Mouse (Mus musculus) hindbrain, embryonic 10.5 days (tissue): ENCODE results near the gene Ezh1. TPM values are rescaled to one million over a fixed set of nuclear protein-coding genes. Genes with fewer than 3 reads are reported as not detected.

ENCODE experiments used
- DNase-seq: peaks from one replicate; pipeline ENCODE4 v3.0.0-alpha.2; 2017; ENCODE audit warnings: low spot score
- H3K27ac ChIP-seq: fragments of 300-500 bp; sonication (generic); 2 replicates; pipeline ENCODE4 v1.5.1; 2016; ENCODE audit warnings: mild to moderate bottlenecking, moderate library complexity
- H3K27me3 ChIP-seq: fragments of 300-500 bp; sonication (generic); 2 replicates; pipeline ENCODE4 v1.6.1; 2016; ENCODE audit warnings: mild to moderate bottlenecking; ENCODE audit not compliant: poor library complexity, insufficient read depth, severe bottlenecking
- H3K36me3 ChIP-seq: fragments of 300-500 bp; sonication (generic); 2 replicates; pipeline ENCODE4 v1.6.1; 2016; ENCODE audit warnings: mild to moderate bottlenecking, moderate library complexity
- H3K4me1 ChIP-seq: fragments of 300-500 bp; sonication (generic); replicated peaks from 2 replicates; pipeline ENCODE4 v1.6.1; 2016; ENCODE audit warnings: mild to moderate bottlenecking
- H3K4me3 ChIP-seq: fragments of 300-500 bp; sonication (generic); 2 replicates; pipeline ENCODE4 v1.5.1; 2016; ENCODE audit warnings: mild to moderate bottlenecking, moderate library complexity
- H3K9me3 ChIP-seq: fragments of 300-500 bp; sonication (generic); 2 replicates; pipeline ENCODE4 v1.6.1; 2016; ENCODE audit warnings: mild to moderate bottlenecking, moderate library complexity
- WGBS: fragments of 180-500 bp; shearing (Covaris S2); methylation state at CpG from one replicate; pipeline ENCODE4 v1.1.7; 2016; 5-methylcytosine and 5-hydroxymethylcytosine counted together
- polyA plus RNA-seq: library from polyadenylated mRNA; unstranded; fragments of >200 nt; fragmentation: Nextera tagmentation; extraction: Ambion mirVana; gene quantifications from 2 replicates; pipeline ENCODE4 v1.2.1, GENCODE M21; 2016

The Ezh1 gene
- polyA plus RNA-seq, 1 experiment from 2014 or later, result 13.1 TPM

GRCm38 (mm10) chr11:101151063-101151462, 75.2 kb downstream of the Ezh1 start:
- Histone ChIP-seq H3K27ac (no peak overlapping the region), H3K9me3 (no peaks in the 10 kb centered on the region), H3K27me3 (peaks cover 15% of the 10 kb centered on the region), H3K4me1 (peaks cover 16% of the 10 kb centered on the region), H3K36me3 (no peaks in the 10 kb centered on the region), H3K4me3 (no peak overlapping the region)
- DNase-seq, result no peak
- WGBS, result 43% methylated on average over 2 of the region's 2 CpGs

- no peaks in the 10 kb centered on the region for H3K36me3 ChIP-seq
- H3K4me3 ChIP-seq, result no peak overlapping the region
- no peaks in the 10 kb centered on the region for H3K9me3 ChIP-seq
- peaks cover 6% of the 10 kb centered on the region; the same call in 1 of the 2 replicates for H3K4me1 ChIP-seq
- no peak overlapping the region for H3K27ac ChIP-seq
- no peak for DNase-seq
- no peaks in the 10 kb centered on the region for H3K27me3 ChIP-seq
- WGBS, result 69% methylated on average over 9 of the region's 9 CpGs
Observed at GRCm38 (mm10) chr11:101149178-101150105, 76.8 kb downstream of the Ezh1 start.

- 76% methylated on average over 10 of the region's 10 CpGs for WGBS
- Histone ChIP-seq H3K4me3 (no peak overlapping the region), H3K27ac (no peak overlapping the region), H3K27me3 (no peaks in the 10 kb centered on the region), H3K9me3 (no peaks in the 10 kb centered on the region), H3K36me3 (no peaks in the 10 kb centered on the region), H3K4me1 (peaks cover 10% of the 10 kb centered on the region)
- DNase-seq, result no peak
Observed at GRCm38 (mm10) chr11:101148751-101149150, 77.5 kb downstream of the Ezh1 start.

GRCm38 (mm10) chr11:101146377-101146776, 79.9 kb downstream of the Ezh1 start:
- WGBS, result 25% methylated on average over 10 of the region's 10 CpGs
- Histone ChIP-seq H3K4me1 (peaks cover 14% of the 10 kb centered on the region), H3K36me3 (no peaks in the 10 kb centered on the region), H3K27me3 (peaks cover 8% of the 10 kb centered on the region), H3K4me3 (no peak overlapping the region), H3K27ac (no peak overlapping the region), H3K9me3 (no peaks in the 10 kb centered on the region)
- DNase-seq, result peak; percentile 57

- H3K36me3 ChIP-seq, result no peaks in the 10 kb centered on the region
- peak; percentile 75 for DNase-seq
- H3K27me3 ChIP-seq, result peaks cover 32% of the 10 kb centered on the region
- WGBS, result 21% methylated on average over 18 of the region's 19 CpGs
- H3K27ac ChIP-seq, result peak overlapping the region; percentile 71
- peaks cover 22% of the 10 kb centered on the region for H3K4me1 ChIP-seq
- peak overlapping the region; percentile 45 for H3K4me3 ChIP-seq
- H3K9me3 ChIP-seq, result no peaks in the 10 kb centered on the region
Observed at GRCm38 (mm10) chr11:101143338-101144225, 82.7 kb downstream of the Ezh1 start.

- DNase-seq, result no peak
- Histone ChIP-seq H3K4me1 (peaks cover 26% of the 10 kb centered on the region), H3K9me3 (no peaks in the 10 kb centered on the region), H3K27ac (no peak overlapping the region), H3K36me3 (no peaks in the 10 kb centered on the region), H3K27me3 (peaks cover 33% of the 10 kb centered on the region), H3K4me3 (no peak overlapping the region)
- WGBS, result 89% methylated on average over 10 of the region's 10 CpGs
Observed at GRCm38 (mm10) chr11:101142215-101142967, 83.9 kb downstream of the Ezh1 start.

Other genes starting within 250 kb of the Ezh1 start
- 36.2 and 48.1 TPM in 2 replicates for gene Atp6v0a1, start 217.0 kb downstream of the Ezh1 start, polyA plus RNA-seq
- gene Naglu, start 156.5 kb downstream of the Ezh1 start, polyA plus RNA-seq, result 11.2 and 12.9 TPM in 2 replicates
- 0.14 TPM in 1 of 2 replicates, not detected in the other for gene Hsd17b1, start 148.1 kb downstream of the Ezh1 start, polyA plus RNA-seq
- 53.1 and 59.6 TPM in 2 replicates for gene Coasy, start 143.9 kb downstream of the Ezh1 start, polyA plus RNA-seq
- gene Mlx, start 139.2 kb downstream of the Ezh1 start, polyA plus RNA-seq, result 44.7 and 49.7 TPM in 2 replicates
- 59.7 and 72.5 TPM in 2 replicates for gene Psmc3ip, start 131.0 kb downstream of the Ezh1 start, polyA plus RNA-seq
- gene Retreg3, start 106.6 kb downstream of the Ezh1 start, polyA plus RNA-seq, result 17.8 and 21.2 TPM in 2 replicates
- gene Tubg1, start 106.5 kb downstream of the Ezh1 start, polyA plus RNA-seq, result 136 and 141 TPM in 2 replicates
- gene Tubg2, start 70.6 kb downstream of the Ezh1 start, polyA plus RNA-seq, result 2.8 and 4.8 TPM in 2 replicates
- gene Cntnap1, start 55.9 kb downstream of the Ezh1 start, polyA plus RNA-seq, result 0.29 and 0.71 TPM in 2 replicates
- 5.8 and 11.8 TPM in 2 replicates for gene Plekhh3, start 55.1 kb downstream of the Ezh1 start, polyA plus RNA-seq
- 0.15 and 0.20 TPM in 2 replicates for gene Ccr10, start 51.0 kb downstream of the Ezh1 start, polyA plus RNA-seq
- 63.9 and 72.3 TPM in 2 replicates for gene Ramp2, start 19.6 kb upstream of the Ezh1 start, polyA plus RNA-seq
- gene Vps25, start 27.2 kb upstream of the Ezh1 start, polyA plus RNA-seq, result 135 TPM in 2 replicates
- gene Wnk4, start 34.1 kb upstream of the Ezh1 start, polyA plus RNA-seq, result 6.7 and 7.6 TPM in 2 replicates
- 0.95 and 1.9 TPM in 2 replicates for gene Cntd1, start 52.5 kb upstream of the Ezh1 start, polyA plus RNA-seq
- 227 and 244 TPM in 2 replicates for gene Coa3, start 52.7 kb upstream of the Ezh1 start, polyA plus RNA-seq
- 153 and 166 TPM in 2 replicates for gene Becn1, start 75.8 kb upstream of the Ezh1 start, polyA plus RNA-seq
- 166 and 190 TPM in 2 replicates for gene Psme3, start 89.8 kb upstream of the Ezh1 start, polyA plus RNA-seq
- gene Aoc2, start 98.6 kb upstream of the Ezh1 start, polyA plus RNA-seq, result 1.5 and 2.1 TPM in 2 replicates
- gene Aoc3, start 104.1 kb upstream of the Ezh1 start, polyA plus RNA-seq, result 0.06 TPM in 1 of 2 replicates, not detected in the other
- gene G6pc, start 141.1 kb upstream of the Ezh1 start, polyA plus RNA-seq, result not detected in 2 replicates
- gene Aarsd1, start 191.2 kb upstream of the Ezh1 start, polyA plus RNA-seq, result 91.4 and 99.8 TPM in 2 replicates
- 9.4 and 10.2 TPM in 2 replicates for gene Gm27029, start 198.3 kb upstream of the Ezh1 start, polyA plus RNA-seq
- 20.5 and 25.3 TPM in 2 replicates for gene Rundc1, start 198.6 kb upstream of the Ezh1 start, polyA plus RNA-seq
- 4.0 and 4.5 TPM in 2 replicates for gene Ptges3l, start 198.9 kb upstream of the Ezh1 start, polyA plus RNA-seq
- gene Rpl27, start 215.8 kb upstream of the Ezh1 start, polyA plus RNA-seq, result 414 and 455 TPM in 2 replicates
- 3.5 and 3.6 TPM in 2 replicates for gene Ifi35, start 221.9 kb upstream of the Ezh1 start, polyA plus RNA-seq
- gene Rnd2, start 238.5 kb upstream of the Ezh1 start, polyA plus RNA-seq, result 97.9 and 208 TPM in 2 replicates
- 61.1 and 108 TPM in 2 replicates for gene Vat1, start 239.8 kb upstream of the Ezh1 start, polyA plus RNA-seq